Mouse (Mus musculus): ENCODE data around the gene Adad1. TPM values are rescaled to one million over a fixed set of nuclear protein-coding genes. Genes with fewer than 3 reads are reported as not detected.

The Adad1 gene
- total RNA-seq, 2 experiments from 2014 or later, result not detected

- ATAC-seq (replicated peaks; ENCODE audit: low FRiP score, low TSS enrichment, poor library complexity, severe bottlenecking), result peak; percentile 84
These were observed 93.8 kb downstream of the Adad1 start for GRCm38 (mm10) chr3:37157082-37157481.

- ATAC-seq (replicated peaks; ENCODE audit: low FRiP score, low TSS enrichment, poor library complexity, severe bottlenecking), result no peak
These were observed 94.9 kb downstream of the Adad1 start for GRCm38 (mm10) chr3:37158246-37158645.

GRCm38 (mm10) chr3:37161096-37161495 is 97.8 kb downstream of the Adad1 start:
- no peak for ATAC-seq (replicated peaks; ENCODE audit: low FRiP score, low TSS enrichment, poor library complexity, severe bottlenecking)

GRCm38 (mm10) chr3:37169283-37169682 is 106.0 kb downstream of the Adad1 start:
- no peak for ATAC-seq (replicated peaks; ENCODE audit: low FRiP score, low TSS enrichment, poor library complexity, severe bottlenecking)

Other genes starting within 250 kb of the Adad1 start
- 67.8 and 79.9 TPM in 2 replicates for gene 4932438A13Rik, start 200.4 kb upstream of the Adad1 start, total RNA-seq (2014; fragmentation: Nextera tagmentation)
- gene 4932438A13Rik, start 200.4 kb upstream of the Adad1 start, total RNA-seq (2017), result 46.4 and 55.3 TPM in 2 replicates
- not detected in 2 replicates for gene Il2, start 62.4 kb downstream of the Adad1 start, total RNA-seq (2014; fragmentation: Nextera tagmentation)
- not detected in 2 replicates for gene Il2, start 62.4 kb downstream of the Adad1 start, total RNA-seq (2017)
- not detected in 2 replicates for gene Il21, start 169.1 kb downstream of the Adad1 start, total RNA-seq (2014; fragmentation: Nextera tagmentation)
- gene Il21, start 169.1 kb downstream of the Adad1 start, total RNA-seq (2017), result not detected in 2 replicates
- 10.3 and 15.8 TPM in 2 replicates for gene Bbs12, start 249.0 kb downstream of the Adad1 start, total RNA-seq (2014; fragmentation: Nextera tagmentation)
- 8.2 and 17.5 TPM in 2 replicates for gene Bbs12, start 249.0 kb downstream of the Adad1 start, total RNA-seq (2017)
- 3.6 and 6.5 TPM in 2 replicates for gene Cetn4, start 249.2 kb downstream of the Adad1 start, total RNA-seq (2014; fragmentation: Nextera tagmentation)
- 7.3 and 10.6 TPM in 2 replicates for gene Cetn4, start 249.2 kb downstream of the Adad1 start, total RNA-seq (2017)